Mouse (Mus musculus) limb, embryonic 14.5 days (tissue): ENCODE results near the gene Gm14632. TPM values are rescaled to one million over a fixed set of nuclear protein-coding genes. Genes with fewer than 3 reads are reported as not detected.
"Not testable (repeated sequence)": the region's sequence is repeated elsewhere in the genome, so short reads cannot be mapped to it uniquely, and the experiment has no call there.

Experiments used
- ATAC-seq: fragments of 200-750 bp; cut with Nextera tagmentation; 2 replicates; pipeline ENCODE4 v1.8.0; 2017; ENCODE audit warnings: low read depth, moderate number of reproducible peaks, moderate TSS enrichment; ENCODE audit not compliant: low FRiP score
- DNase-seq: peaks from one replicate; pipeline ENCODE4 v3.0.0-alpha.2; 2015; ENCODE audit warnings: low spot score
- H3K27ac ChIP-seq: fragments of 300-500 bp; sonication (generic); replicated peaks from 2 replicates; pipeline ENCODE4 v1.5.1; 2014; ENCODE audit warnings: low read depth, mild to moderate bottlenecking, low read length, moderate library complexity, mixed read lengths
- H3K27me3 ChIP-seq: fragments of 300-500 bp; sonication (generic); 2 replicates; pipeline ENCODE4 v1.6.1; 2014; ENCODE audit warnings: low read length, mixed read lengths; ENCODE audit not compliant: control insufficient read depth, insufficient read depth
- H3K36me3 ChIP-seq: fragments of 300-500 bp; sonication (generic); 2 replicates; pipeline ENCODE4 v1.6.1; 2014; ENCODE audit warnings: mild to moderate bottlenecking, low read length, moderate library complexity, mixed read lengths; ENCODE audit not compliant: control insufficient read depth, insufficient read depth
- H3K4me1 ChIP-seq: fragments of 300-500 bp; sonication (generic); 2 replicates; pipeline ENCODE4 v1.6.1; 2014; ENCODE audit warnings: antibody characterized with exemption, low read length, mixed read lengths; ENCODE audit not compliant: control insufficient read depth, insufficient read depth
- H3K4me2 ChIP-seq: fragments of 300-500 bp; sonication (generic); replicated peaks from 2 replicates; pipeline ENCODE4 v1.6.1; 2014; ENCODE audit warnings: low read depth, mild to moderate bottlenecking, low read length, moderate library complexity; ENCODE audit not compliant: severe bottlenecking
- H3K4me3 ChIP-seq: fragments of 300-500 bp; sonication (generic); replicated peaks from 2 replicates; pipeline ENCODE4 v1.5.1; 2014; ENCODE audit warnings: low read length
- H3K9ac ChIP-seq: fragments of 300-500 bp; sonication (generic); 2 replicates; pipeline ENCODE4 v1.6.1; 2014; ENCODE audit warnings: mild to moderate bottlenecking, low read depth, low read length, moderate library complexity; ENCODE audit not compliant: severe bottlenecking
- H3K9me3 ChIP-seq: fragments of 300-500 bp; sonication (generic); 2 replicates; pipeline ENCODE4 v1.6.1; 2016; ENCODE audit warnings: low read length; ENCODE audit not compliant: control insufficient read depth
- WGBS: fragments of 180-500 bp; shearing (Covaris S2); extraction: QIAGEN DNeasy Blood & Tissue Kit; methylation state at CpG from one replicate; pipeline ENCODE4 v1.1.7; 2014; 5-methylcytosine and 5-hydroxymethylcytosine counted together
- polyA plus RNA-seq, 2 experiments: library from polyadenylated mRNA; depleted of rRNA in 1 of 2; stranded (reverse) in 1 of 2; unstranded in 1 of 2; fragments of >200 nt; fragmentation: Nextera tagmentation in 1 of 2; extraction: Ambion mirVana in 1 of 2; gene quantifications; 2 replicates each; pipeline versions ENCODE4 v1.2.1 to v1.2.3; 2012 to 2014

Gene Gm14632
- polyA plus RNA-seq (2012; rRNA removed) (not detected in 2 replicates), polyA plus RNA-seq (2014; fragmentation: Nextera tagmentation; extraction: Ambion mirVana) (not detected in 2 replicates)

DNA sequence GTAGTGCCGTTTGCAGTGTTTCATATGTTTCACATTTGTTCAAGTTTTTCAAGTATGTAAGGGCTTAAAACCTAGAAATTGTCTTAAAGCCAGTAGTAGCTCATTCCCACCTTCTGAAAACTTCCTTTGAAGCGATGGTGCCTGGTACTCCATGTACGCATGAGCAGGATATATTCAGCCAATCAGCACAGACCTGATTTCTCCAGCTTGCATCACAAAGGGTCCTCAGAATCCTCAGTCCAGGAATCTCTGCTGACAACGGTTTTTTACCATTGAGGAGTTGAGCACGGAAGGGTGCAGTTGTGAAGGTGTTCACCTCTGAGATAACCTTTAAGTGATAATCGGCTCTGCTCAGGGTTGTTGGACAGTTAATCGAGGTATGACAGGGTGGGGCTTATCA is at the start of gene Gm14632:
TSS of gene Gm14632 (plus strand) at position 301 of the 400 bp plus-strand sequence.
- H3K9me3 ChIP-seq, H3K27ac ChIP-seq, H3K4me3 ChIP-seq, ATAC-seq, DNase-seq, H3K9ac ChIP-seq, H3K27me3 ChIP-seq, H3K4me1 ChIP-seq, H3K4me2 ChIP-seq, H3K36me3 ChIP-seq: not testable (repeated sequence)
- WGBS: 85% methylated on average over 3 of the region's 7 CpGs
